Mouse (Mus musculus) myocyte (in vitro differentiated cells): ENCODE results near the gene Timp3.

ENCODE experiments used
- E2F4 ChIP-seq: IDR thresholded peaks from one replicate; pipeline ENCODE4 v1.6.1; 2011; ENCODE audit warnings: mild to moderate bottlenecking, control low read depth, moderate library complexity; ENCODE audit not compliant: insufficient read depth
- MYOD1 ChIP-seq, 3 experiments: IDR thresholded peaks; one replicate each; pipeline ENCODE4 v1.6.1; 2011; ENCODE audit warnings: control low read depth in 2 of 3, low read depth in 2 of 3, mild to moderate bottlenecking in 2 of 3, moderate library complexity in 1 of 3; ENCODE audit not compliant: insufficient read length in 2 of 3, control insufficient read depth in 1 of 3
- POLR2AphosphoS2 ChIP-seq: IDR thresholded peaks from one replicate; pipeline ENCODE4 v1.6.1; 2011; ENCODE audit warnings: low read depth, control low read depth; ENCODE audit not compliant: insufficient read length

- TF ChIP-seq E2F4 (no peak), POLR2AphosphoS2 (no peak), MYOD1 (IDR thresholded peaks at IDR 0.05; ENCODE audit: control insufficient read depth in 1 of 3, insufficient read length in 2 of 3, low read depth in 2 of 3) (no peak)
These were observed 12.8 kb downstream of the Timp3 start for GRCm38 (mm10) chr10:86312976-86313375.
